Mouse (Mus musculus) neural tube, embryonic 14.5 days (tissue): ENCODE measurements around the gene Galnt15. TPM values are rescaled to one million over a fixed set of nuclear protein-coding genes. Genes with fewer than 3 reads are reported as not detected.

Experiments
- ATAC-seq: fragments of 200-750 bp; cut with Nextera tagmentation; 2 replicates; pipeline ENCODE4 v1.8.0; 2017; ENCODE audit warnings: low read depth, mild to moderate bottlenecking, moderate TSS enrichment, moderate library complexity
- H3K27ac ChIP-seq: fragments of 300-500 bp; sonication (generic); 2 replicates; pipeline ENCODE4 v1.5.1; 2014; ENCODE audit warnings: low read depth, mild to moderate bottlenecking, control low read depth, low read length, moderate library complexity, mixed read lengths
- H3K27me3 ChIP-seq: fragments of 300-500 bp; sonication (generic); 2 replicates; pipeline ENCODE4 v1.6.1; 2014; ENCODE audit warnings: low read length; ENCODE audit not compliant: control insufficient read depth, insufficient read depth
- H3K36me3 ChIP-seq: fragments of 300-500 bp; sonication (generic); 2 replicates; pipeline ENCODE4 v1.6.1; 2014; ENCODE audit warnings: low read length, mixed read lengths; ENCODE audit not compliant: control insufficient read depth, insufficient read depth
- H3K4me1 ChIP-seq: fragments of 300-500 bp; sonication (generic); 2 replicates; pipeline ENCODE4 v1.6.1; 2014; ENCODE audit warnings: low read length; ENCODE audit not compliant: control insufficient read depth, insufficient read depth
- H3K4me2 ChIP-seq: fragments of 300-500 bp; sonication (generic); 2 replicates; pipeline ENCODE4 v1.6.1; 2014; ENCODE audit warnings: mild to moderate bottlenecking, low read depth, low read length, control low read depth
- H3K4me3 ChIP-seq: fragments of 300-500 bp; sonication (generic); 2 replicates; pipeline ENCODE4 v1.5.1; 2014; ENCODE audit warnings: low read depth, low read length, control low read depth, mixed read lengths
- H3K9ac ChIP-seq: fragments of 300-500 bp; sonication (generic); replicated peaks from 2 replicates; pipeline ENCODE4 v1.6.1; 2014; ENCODE audit warnings: low read depth, mild to moderate bottlenecking, control low read depth, low read length, mixed read lengths
- H3K9me3 ChIP-seq: fragments of 300-500 bp; sonication (generic); 2 replicates; pipeline ENCODE4 v1.6.1; 2016; ENCODE audit warnings: low read length; ENCODE audit not compliant: control insufficient read depth
- WGBS: fragments of 180-500 bp; shearing (Covaris S2); extraction: QIAGEN DNeasy Blood & Tissue Kit; methylation state at CpG from one replicate; pipeline ENCODE4 v1.1.7; 2014; 5-methylcytosine and 5-hydroxymethylcytosine counted together
- polyA plus RNA-seq: library from polyadenylated mRNA; unstranded; fragments of >200 nt; fragmentation: Nextera tagmentation; extraction: Ambion mirVana; gene quantifications from 2 replicates; pipeline ENCODE4 v1.2.1, GENCODE M21; 2014

Galnt15 gene
- polyA plus RNA-seq, 1 experiment from 2014 or later = 0.29 TPM

- H3K27me3 ChIP-seq = no peaks in the 10 kb centered on the region
- ATAC-seq = no peak
- no peaks in the 10 kb centered on the region for H3K36me3 ChIP-seq
- WGBS = 42% methylated on average over 6 of the region's 6 CpGs
- H3K4me1 ChIP-seq = 0 out of 2 replicates have a peak, but pooled peaks cover 4% of the 10 kb centered on the region
- H3K9me3 ChIP-seq = no peaks in the 10 kb centered on the region
- H3K4me2 ChIP-seq = no peak overlapping the region
- no peak overlapping the region for H3K4me3 ChIP-seq
- H3K9ac ChIP-seq = no peak overlapping the region
- H3K27ac ChIP-seq = no peak overlapping the region
Observed at GRCm38 (mm10) chr14:32011547-32012304, 17.1 kb upstream of the Galnt15 start.

- Histone ChIP-seq H3K9ac (no peak overlapping the region), H3K4me2 (no peak overlapping the region), H3K27ac (no peak overlapping the region), H3K27me3 (no peaks in the 10 kb centered on the region), H3K9me3 (no peaks in the 10 kb centered on the region), H3K36me3 (no peaks in the 10 kb centered on the region), H3K4me3 (no peak overlapping the region), H3K4me1 (0 out of 2 replicates have a peak, but pooled peaks cover 5% of the 10 kb centered on the region)
- ATAC-seq = no peak
- WGBS = 87% methylated on average over 7 of the region's 7 CpGs
Observed at GRCm38 (mm10) chr14:32015131-32015770, 13.5 kb upstream of the Galnt15 start.

- Histone ChIP-seq H3K9ac (no peak overlapping the region), H3K4me1 (0 out of 2 replicates have a peak, but pooled peaks cover 5% of the 10 kb centered on the region), H3K4me2 (peak overlapping the region; percentile 12; the same call in 1 of the 2 replicates), H3K9me3 (no peaks in the 10 kb centered on the region), H3K27ac (peak overlapping the region; percentile 69), H3K27me3 (no peaks in the 10 kb centered on the region), H3K4me3 (no peak overlapping the region), H3K36me3 (no peaks in the 10 kb centered on the region)
- WGBS = 77% methylated on average over 3 of the region's 3 CpGs
- ATAC-seq = peak; percentile 7; the same call in 1 of the 2 replicates
Observed at GRCm38 (mm10) chr14:32016466-32016865, 12.3 kb upstream of the Galnt15 start.

- H3K27me3 ChIP-seq = no peaks in the 10 kb centered on the region
- 0 out of 2 replicates have a peak, but pooled peaks cover 5% of the 10 kb centered on the region for H3K4me1 ChIP-seq
- H3K36me3 ChIP-seq = no peaks in the 10 kb centered on the region
- WGBS = 2% methylated on average over 7 of the region's 7 CpGs
- peak; percentile 91 for ATAC-seq
- H3K9me3 ChIP-seq = no peaks in the 10 kb centered on the region
- no peak overlapping the region for H3K9ac ChIP-seq
- H3K27ac ChIP-seq = peak overlapping the region; percentile 69
- H3K4me3 ChIP-seq = no peak overlapping the region
- H3K4me2 ChIP-seq = peak overlapping the region; percentile 12; the same call in 1 of the 2 replicates
Observed at GRCm38 (mm10) chr14:32016921-32017320, 11.9 kb upstream of the Galnt15 start.

GRCm38 (mm10) chr14:32017448-32017847 is 11.3 kb upstream of the Galnt15 start:
- Histone ChIP-seq H3K9me3 (no peaks in the 10 kb centered on the region), H3K27ac (peak overlapping the region; percentile 64), H3K4me2 (no peak overlapping the region), H3K27me3 (no peaks in the 10 kb centered on the region), H3K9ac (no peak overlapping the region), H3K36me3 (no peaks in the 10 kb centered on the region), H3K4me1 (0 out of 2 replicates have a peak, but pooled peaks cover 5% of the 10 kb centered on the region), H3K4me3 (no peak overlapping the region)
- peak; percentile 77 for ATAC-seq
- whole genome bisulfite sequencing = 33% methylated on average over 2 of the region's 2 CpGs

- H3K27me3 ChIP-seq = no peaks in the 10 kb centered on the region
- 0 out of 2 replicates have a peak, but pooled peaks cover 5% of the 10 kb centered on the region for H3K4me1 ChIP-seq
- H3K9ac ChIP-seq = no peak overlapping the region
- ATAC-seq = no peak
- WGBS = 86% methylated on average over 8 of the region's 8 CpGs
- no peak overlapping the region for H3K4me3 ChIP-seq
- H3K27ac ChIP-seq = no peak overlapping the region
- no peaks in the 10 kb centered on the region for H3K36me3 ChIP-seq
- no peak overlapping the region for H3K4me2 ChIP-seq
- H3K9me3 ChIP-seq = no peaks in the 10 kb centered on the region
Observed at GRCm38 (mm10) chr14:32019091-32019490, 9.7 kb upstream of the Galnt15 start.

GRCm38 (mm10) chr14:32021967-32022366 is 6.8 kb upstream of the Galnt15 start:
- WGBS = 57% methylated on average over 9 of the region's 9 CpGs
- Histone ChIP-seq H3K36me3 (no peaks in the 10 kb centered on the region), H3K9ac (no peak overlapping the region), H3K27ac (no peak overlapping the region), H3K27me3 (no peaks in the 10 kb centered on the region), H3K4me1 (no peaks in the 10 kb centered on the region), H3K4me3 (no peak overlapping the region), H3K9me3 (no peaks in the 10 kb centered on the region), H3K4me2 (no peak overlapping the region)
- ATAC-seq = no peak

GRCm38 (mm10) chr14:32022450-32022849 is 6.3 kb upstream of the Galnt15 start:
- Histone ChIP-seq H3K4me2 (no peak overlapping the region), H3K36me3 (no peaks in the 10 kb centered on the region), H3K9me3 (no peaks in the 10 kb centered on the region)

GRCm38 (mm10) chr14:32023891-32024290 is 4.9 kb upstream of the Galnt15 start:
- Histone ChIP-seq H3K36me3 (no peaks in the 10 kb centered on the region), H3K9me3 (no peaks in the 10 kb centered on the region), H3K4me3 (no peak overlapping the region), H3K27ac (no peak overlapping the region), H3K27me3 (no peaks in the 10 kb centered on the region), H3K4me1 (0 out of 2 replicates have a peak, but pooled peaks cover 3% of the 10 kb centered on the region), H3K4me2 (no peak overlapping the region), H3K9ac (no peak overlapping the region)
- 88% methylated on average over 4 of the region's 4 CpGs for WGBS
- no peak for ATAC-seq

More at GRCm38 (mm10) chr14:32022450-32022849, 6.3 kb upstream of the Galnt15 start:
- no peak overlapping the region for H3K9ac ChIP-seq
- H3K4me3 ChIP-seq = no peak overlapping the region
- no peaks in the 10 kb centered on the region for H3K27me3 ChIP-seq
- no peak overlapping the region for H3K27ac ChIP-seq
- no peak for ATAC-seq
- H3K4me1 ChIP-seq = no peaks in the 10 kb centered on the region
